Mouse (Mus musculus) adrenal gland, postnatal 36 days (tissue): ENCODE measurements around the gene G530012D18Rik. TPM values are rescaled to one million over a fixed set of nuclear protein-coding genes. Genes with fewer than 3 reads are reported as not detected.
"Not testable (repeated sequence)": the region's sequence is repeated elsewhere in the genome, so short reads cannot be mapped to it uniquely, and the experiment has no call there.

Source experiments
- DNase-seq, 2 experiments: peaks; one replicate each; pipeline ENCODE4 v3.0.0; 2021; ENCODE audit warnings: mixed read lengths in 1 of 2
- long read RNA-seq, 2 experiments: library from polyadenylated mRNA; stranded (forward); transcript quantifications; one replicate each; pipeline ENCODE4 v2.0.0; 2021; ENCODE audit warnings: borderline sequencing depth in 2 of 2
- total RNA-seq, 2 experiments: library from RNA; stranded (reverse); gene quantifications; 2 replicates each; pipeline ENCODE4 v1.2.3; 2021

G530012D18Rik gene
- total RNA-seq = not detected
- long read RNA-seq, experiment 1 = 0 reads
- long read RNA-seq, experiment 2 = 0 reads

GRCm38 (mm10) chr1:85575376-85575775 is at the start of gene G530012D18Rik:
TSS of gene G530012D18Rik (plus strand) at chr1:85575676.
- not testable (repeated sequence) for DNase-seq

GRCm38 (mm10) chr1:85526401-85526800 is 49.1 kb upstream of the G530012D18Rik start:
- peak in 1 of 2 experiments; percentile 1 for DNase-seq

- not testable (repeated sequence) for DNase-seq
These were observed 46.9 kb upstream of the G530012D18Rik start for GRCm38 (mm10) chr1:85528451-85529110.

- DNase-seq = not testable (repeated sequence)
These were observed 31.7 kb upstream of the G530012D18Rik start for GRCm38 (mm10) chr1:85543818-85544217.

DNA sequence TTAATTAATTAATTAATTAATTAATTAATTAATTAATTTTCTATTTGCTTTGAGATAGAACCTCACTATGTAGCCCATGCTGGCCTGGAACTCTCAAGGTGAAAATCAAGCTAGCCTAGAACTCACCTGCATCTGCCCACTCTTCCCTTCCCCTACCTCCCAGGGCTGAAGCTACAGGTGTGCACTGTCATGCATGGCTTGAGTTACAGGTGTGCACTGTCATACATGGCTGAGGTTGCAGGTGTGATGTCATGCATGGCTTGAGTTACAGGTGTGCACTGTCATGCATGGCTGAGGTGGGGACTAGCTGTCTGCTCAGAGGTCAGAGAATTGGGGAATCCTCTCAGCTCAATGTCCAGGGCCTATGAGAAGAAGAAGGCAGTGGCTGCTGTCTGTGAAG is 29.0 kb upstream of the G530012D18Rik start:
- not testable (repeated sequence) for DNase-seq

DNA sequence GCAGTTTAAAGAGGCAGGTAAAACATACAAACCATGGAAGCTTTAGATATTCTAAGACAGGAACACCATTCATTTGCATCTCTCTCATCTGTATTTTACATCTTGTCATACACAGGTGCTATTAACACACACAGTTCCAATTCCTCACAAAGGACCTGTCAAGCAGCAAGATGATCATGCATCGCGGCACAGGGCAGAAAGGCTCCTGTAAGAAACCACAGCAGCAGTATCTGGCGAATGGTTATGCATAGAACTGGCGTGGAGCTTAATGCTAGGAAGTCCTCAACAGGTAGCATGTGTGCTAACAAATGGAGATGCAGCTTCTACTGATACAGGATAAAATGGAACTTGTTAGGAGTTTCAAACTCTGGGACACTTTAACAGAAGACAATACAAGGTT is 20.2 kb upstream of the G530012D18Rik start:
- DNase-seq = not testable (repeated sequence)

DNA sequence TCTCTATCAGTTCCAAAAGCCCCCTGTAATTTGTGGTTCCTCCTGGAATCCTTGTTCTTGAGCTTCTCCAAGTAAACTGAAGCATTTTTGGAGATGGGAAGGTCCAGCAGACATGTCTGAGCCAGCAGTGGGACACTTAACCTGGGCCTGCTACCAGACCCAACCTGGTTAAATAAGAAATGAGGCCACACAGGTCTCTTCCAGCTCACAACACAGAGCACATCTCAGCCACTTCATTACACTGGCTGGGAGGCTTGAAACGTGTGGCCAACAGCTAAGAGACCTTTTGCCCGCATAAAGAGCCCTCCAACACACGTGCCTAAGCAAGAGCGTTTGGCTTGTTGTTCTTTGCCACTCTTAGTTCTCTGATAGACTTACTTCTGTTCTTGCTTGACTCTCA is 1.9 kb upstream of the G530012D18Rik start:
- not testable (repeated sequence) for DNase-seq

- DNase-seq = not testable (repeated sequence)
These were observed 3.0 kb downstream of the G530012D18Rik start for GRCm38 (mm10) chr1:85578372-85579010.

DNA sequence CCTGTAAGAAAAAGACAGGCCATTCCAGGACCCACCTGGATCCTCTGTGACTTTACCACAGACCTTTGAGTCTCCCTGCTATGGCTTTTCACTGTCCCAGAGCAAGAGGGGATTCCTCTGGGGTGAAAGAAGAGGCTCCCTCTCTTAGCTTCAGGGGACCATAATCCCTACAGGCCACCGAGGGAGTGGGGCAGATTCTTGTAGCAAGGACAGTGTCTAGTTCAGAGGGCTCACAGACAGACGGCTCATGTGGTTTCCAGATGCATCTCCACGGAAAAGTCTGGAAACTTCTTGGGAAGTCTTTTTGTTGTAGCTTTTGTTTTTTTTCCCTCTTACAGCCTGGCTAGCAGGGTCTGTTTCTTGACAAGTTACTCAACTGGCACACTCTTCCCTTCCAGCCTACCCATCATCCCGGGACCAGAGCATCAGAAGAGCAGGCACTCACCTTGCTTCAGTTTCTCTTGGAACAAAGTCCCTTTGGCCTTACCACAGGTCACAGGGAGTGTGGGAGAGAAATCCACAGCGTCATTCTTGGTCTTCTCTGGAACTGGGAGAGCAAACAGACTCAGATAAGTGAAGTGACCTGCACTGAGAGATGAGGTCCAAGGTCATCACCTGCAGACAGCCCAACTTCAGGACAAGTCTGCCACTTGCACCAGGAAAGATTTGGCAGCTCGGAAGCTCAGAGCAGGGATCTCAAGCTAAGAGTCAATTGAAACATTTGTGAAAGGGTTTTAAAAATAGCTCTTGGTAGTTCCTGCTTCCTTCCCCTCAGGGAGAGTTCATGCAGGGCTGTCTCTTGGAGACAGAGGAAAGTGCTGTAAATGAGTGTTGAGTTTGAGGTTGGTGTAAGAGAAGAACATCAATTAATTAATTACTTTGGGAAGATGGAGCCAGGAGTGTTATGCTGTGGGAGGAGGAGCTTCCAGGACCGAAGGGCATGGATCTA is 4.0 kb downstream of the G530012D18Rik start:
- not testable (repeated sequence) for DNase-seq

- not testable (repeated sequence) for DNase-seq
These were observed 4.7 kb downstream of the G530012D18Rik start for GRCm38 (mm10) chr1:85580148-85580534.

- DNase-seq = not testable (repeated sequence)
These were observed 5.1 kb downstream of the G530012D18Rik start for GRCm38 (mm10) chr1:85580578-85580977.

- DNase-seq = not testable (repeated sequence)
These were observed 6.0 kb downstream of the G530012D18Rik start for GRCm38 (mm10) chr1:85581518-85581917.

GRCm38 (mm10) chr1:85588697-85589096 is 13.2 kb downstream of the G530012D18Rik start:
- not testable (repeated sequence) for DNase-seq

- not testable (repeated sequence) for DNase-seq
These were observed 17.1 kb downstream of the G530012D18Rik start for GRCm38 (mm10) chr1:85592526-85592925.

DNA sequence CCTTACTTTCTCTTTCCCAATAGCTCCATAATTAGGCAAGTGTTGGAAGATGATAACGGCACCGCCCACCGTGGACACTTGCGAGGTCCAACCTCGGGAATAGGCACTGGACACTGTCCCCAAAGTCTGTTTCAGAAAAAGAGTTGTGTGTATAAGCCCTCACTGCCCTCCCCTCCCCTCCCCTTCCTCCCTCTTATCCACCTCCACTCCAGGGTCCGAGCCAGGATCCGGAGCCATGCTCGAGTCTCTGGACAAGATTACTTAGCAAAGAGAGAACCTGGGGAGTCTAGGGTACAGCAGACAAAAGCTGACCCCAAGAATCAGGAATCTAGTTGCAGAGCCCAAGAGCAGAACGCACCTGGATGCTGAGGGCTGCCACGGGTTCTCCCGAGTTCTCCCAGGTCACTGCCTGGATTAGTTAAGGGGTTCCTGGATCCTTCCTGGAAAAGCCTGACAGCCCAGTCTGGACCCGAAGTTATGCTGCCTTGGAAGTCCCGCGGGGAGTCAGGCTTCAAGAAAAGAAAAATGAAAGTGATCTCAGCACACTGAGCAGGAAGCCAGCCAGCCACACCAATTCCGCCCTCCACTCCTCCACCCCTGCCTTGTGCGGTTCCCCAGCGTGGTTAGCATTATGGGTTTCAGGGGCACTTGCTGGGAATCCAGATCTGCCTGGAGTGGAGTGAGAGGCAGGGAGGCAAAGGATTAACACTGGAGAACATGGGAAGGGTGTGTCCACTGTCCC is 23.0 kb downstream of the G530012D18Rik start, which contains the start of gene Sp110:
Gene Sp110, minus strand, starts transcription at position 547 of the 742 bp plus-strand sequence.
- DNase-seq = peak in 1 of 2 experiments; percentile 13

DNA sequence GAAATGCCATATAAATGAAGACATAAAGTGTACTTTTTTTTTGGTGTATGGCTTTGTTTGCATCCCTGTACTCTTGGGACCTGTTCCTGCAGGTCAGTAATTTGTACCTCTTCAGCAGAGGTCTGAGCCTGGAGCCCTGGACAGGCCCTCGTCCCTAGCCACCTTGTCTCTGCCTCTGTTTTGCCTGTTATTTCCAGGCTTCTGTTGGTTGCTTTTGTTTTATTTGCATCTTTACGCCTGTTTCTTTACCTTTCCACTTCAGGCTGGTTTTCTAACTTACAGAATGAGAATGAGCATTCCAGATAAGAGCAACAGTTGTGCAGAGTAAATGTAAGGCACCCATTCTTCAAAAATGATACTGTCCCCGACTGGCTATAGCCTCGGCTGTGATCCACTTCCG is 24.6 kb downstream of the G530012D18Rik start, which contains the start of gene Sp140:
Gene Sp140, plus strand, starts transcription at position 301 of the 400 bp plus-strand sequence.
- not testable (repeated sequence) for DNase-seq

DNA sequence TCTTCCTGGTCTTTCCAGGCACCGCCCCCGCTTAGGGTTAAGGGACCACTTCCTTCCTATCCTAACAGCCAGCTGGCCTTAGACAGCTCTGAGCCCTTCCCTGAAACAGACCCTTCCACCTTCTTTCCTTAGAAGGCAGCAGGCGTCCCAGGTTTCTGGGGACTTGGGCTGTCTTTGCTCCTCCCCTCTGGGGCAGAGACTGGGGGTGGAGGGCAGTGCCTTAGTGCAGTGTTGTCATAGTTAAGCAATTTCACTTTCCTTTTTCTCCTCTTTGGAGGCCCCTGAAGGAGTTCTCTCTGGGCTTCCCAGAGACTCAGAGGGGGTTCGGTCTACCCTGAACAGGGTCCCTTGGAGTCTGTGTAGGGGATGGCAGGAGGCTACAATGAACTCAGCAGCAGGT is 25.3 kb downstream of the G530012D18Rik start:
- DNase-seq = peak; percentile 20 to 22

DNA sequence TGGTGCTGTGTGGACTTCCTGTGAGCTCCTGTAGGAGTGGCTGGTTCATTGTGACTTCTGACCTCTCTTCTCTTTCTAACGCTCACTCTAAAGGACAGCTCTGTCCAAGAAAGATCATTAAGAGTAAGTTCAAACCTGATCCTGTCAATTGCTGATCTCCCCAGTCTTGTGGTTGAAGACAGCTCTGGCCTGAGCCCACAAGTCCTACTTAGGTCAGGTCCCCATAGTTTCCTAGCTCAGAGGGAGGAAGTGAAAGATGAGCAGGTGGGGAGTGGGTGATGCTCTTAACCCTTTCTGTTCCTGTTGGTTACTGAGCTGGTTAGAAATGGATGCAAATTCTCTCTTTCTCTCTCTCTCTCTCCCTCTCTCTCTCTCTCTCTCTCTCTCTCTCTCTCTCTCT is 28.9 kb downstream of the G530012D18Rik start:
- not testable (repeated sequence) for DNase-seq

- not testable (repeated sequence) for DNase-seq
These were observed 32.9 kb downstream of the G530012D18Rik start for GRCm38 (mm10) chr1:85608361-85608760.

- not testable (repeated sequence) for DNase-seq
These were observed 35.1 kb downstream of the G530012D18Rik start for GRCm38 (mm10) chr1:85610581-85610980.

GRCm38 (mm10) chr1:85615096-85615495 is 39.6 kb downstream of the G530012D18Rik start:
- DNase-seq = not testable (repeated sequence)
